Mouse (Mus musculus) embryonic fibroblast, embryonic 13.5 days (primary cell): ENCODE results near the gene Prelp. TPM values are rescaled to one million over a fixed set of nuclear protein-coding genes. Genes with fewer than 3 reads are reported as not detected.

Experiments used
- H3K27ac ChIP-seq: 2 replicates; pipeline ENCODE4 v1.5.1; 2012; ENCODE audit warnings: low read length, control low read depth, inconsistent platforms; ENCODE audit not compliant: insufficient read depth
- H3K4me1 ChIP-seq: 2 replicates; pipeline ENCODE4 v1.6.1; 2011; ENCODE audit warnings: low read length; ENCODE audit not compliant: control insufficient read depth, insufficient read depth
- H3K4me3 ChIP-seq: 2 replicates; pipeline ENCODE4 v1.5.1; 2011; ENCODE audit warnings: mild to moderate bottlenecking, control low read depth, low read length; ENCODE audit not compliant: insufficient read depth
- CTCF ChIP-seq: IDR thresholded peaks from 2 replicates; pipeline ENCODE4 v1.5.1; 2011; ENCODE audit warnings: mild to moderate bottlenecking, control low read depth, low read length, moderate library complexity, borderline replicate concordance; ENCODE audit not compliant: insufficient read depth
- POLR2A ChIP-seq: IDR thresholded peaks from 2 replicates; pipeline ENCODE4 v1.6.1; 2011; ENCODE audit warnings: low read depth, mild to moderate bottlenecking, control low read depth, low read length, moderate library complexity
- polyA plus RNA-seq: library from polyadenylated mRNA; stranded (reverse); fragments of >200 nt; gene quantifications from 2 replicates; pipeline ENCODE4 v1.2.4, GENCODE M21; 2011; ENCODE audit warnings: low read depth; ENCODE audit not compliant: missing spikeins, insufficient read length

Gene Prelp
- polyA plus RNA-seq, 1 experiment = 42.1 TPM

GRCm38 (mm10) chr1:133884090-133884489 is 37.1 kb downstream of the Prelp start:
- TF ChIP-seq POLR2A = no peak
- TF ChIP-seq CTCF = no peak
- no peak overlapping the region for H3K27ac ChIP-seq
- no peaks in the 10 kb centered on the region for H3K4me1 ChIP-seq
- H3K4me3 ChIP-seq = no peak overlapping the region

- Histone ChIP-seq H3K4me1 (no peaks in the 10 kb centered on the region), H3K4me3 (no peak overlapping the region), H3K27ac (no peak overlapping the region)
- no peak for TF ChIP-seq CTCF
- no peak for TF ChIP-seq POLR2A
Measured at GRCm38 (mm10) chr1:133882283-133883217, 38.7 kb downstream of the Prelp start.

DNA sequence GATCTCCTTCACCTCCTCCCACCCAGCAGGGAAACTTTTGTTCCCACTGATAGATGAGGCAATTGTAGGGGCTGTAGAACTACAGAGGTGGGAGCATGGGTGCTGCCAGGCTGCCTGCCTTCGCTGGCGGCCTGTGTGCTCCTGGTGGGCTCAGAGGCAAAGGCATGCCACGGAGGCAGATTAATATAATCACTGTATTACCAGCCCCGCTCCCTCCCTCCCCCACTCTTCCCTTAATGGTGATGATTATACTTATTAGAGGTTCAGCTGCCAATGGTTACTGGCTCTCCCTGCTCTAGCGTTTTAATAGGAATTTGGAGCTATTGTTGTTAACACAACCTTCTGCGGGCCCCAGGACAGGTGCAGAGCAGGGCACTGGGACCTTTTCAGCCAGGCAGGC is 39.4 kb downstream of the Prelp start:
- Histone ChIP-seq H3K4me1 (no peaks in the 10 kb centered on the region), H3K27ac (no peak overlapping the region), H3K4me3 (no peak overlapping the region)
- no peak for TF ChIP-seq POLR2A
- TF ChIP-seq CTCF = no peak

DNA sequence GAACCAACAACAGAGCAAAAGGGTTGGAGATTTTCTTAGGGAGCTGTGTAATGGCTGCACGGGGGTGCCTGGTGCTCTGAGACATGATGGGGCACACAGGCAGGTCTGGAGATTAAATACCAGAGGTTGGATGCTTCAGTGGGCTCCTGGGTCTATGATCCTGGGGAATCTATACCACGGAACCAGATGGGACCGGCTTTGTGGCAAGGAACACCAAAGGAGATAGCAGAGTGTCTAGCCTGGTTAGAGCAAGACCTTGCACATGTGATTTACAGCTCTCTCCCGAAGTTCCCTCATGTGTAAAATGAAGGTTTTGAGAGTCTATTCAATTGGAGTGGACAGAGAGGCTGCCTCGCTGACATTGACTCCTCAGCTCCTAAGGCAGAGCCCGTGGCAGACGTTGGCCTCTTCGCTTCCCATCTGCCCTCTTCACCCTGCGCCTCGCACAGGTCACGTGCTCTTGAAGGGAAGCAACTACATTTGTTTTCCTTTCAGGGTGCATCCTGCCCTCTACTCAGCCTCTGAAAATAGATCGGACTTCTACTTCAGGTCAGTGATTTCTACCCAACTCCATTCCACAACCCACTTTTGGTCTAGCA is 42.3 kb downstream of the Prelp start:
- H3K4me1 ChIP-seq = no peaks in the 10 kb centered on the region
- TF ChIP-seq CTCF = no peak
- no peak for TF ChIP-seq POLR2A
- no peak overlapping the region for H3K27ac ChIP-seq
- no peak overlapping the region for H3K4me3 ChIP-seq

DNA sequence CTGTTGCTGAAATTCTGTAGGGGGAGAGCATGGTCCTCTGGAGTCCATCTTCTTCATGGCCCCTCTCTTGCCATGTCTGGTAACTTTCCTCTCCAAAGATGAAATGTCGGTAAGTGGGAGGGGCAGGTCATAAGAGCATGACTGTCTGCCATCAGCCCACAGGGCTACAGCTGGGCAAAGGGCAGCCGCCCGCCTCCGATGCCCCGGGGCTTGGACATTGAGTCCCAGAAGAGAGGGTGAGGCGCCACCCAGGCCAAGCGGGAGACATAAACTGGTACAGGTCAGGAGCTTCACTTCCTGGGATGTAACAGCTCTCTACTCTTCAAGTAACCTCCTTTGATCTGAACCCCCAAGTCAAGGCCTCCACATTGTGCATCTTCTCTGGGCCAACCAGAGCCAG is 44.3 kb downstream of the Prelp start:
- no peak overlapping the region for H3K27ac ChIP-seq
- TF ChIP-seq POLR2A (no peak), CTCF (no peak)
- no peaks in the 10 kb centered on the region for H3K4me1 ChIP-seq
- H3K4me3 ChIP-seq = no peak overlapping the region

DNA sequence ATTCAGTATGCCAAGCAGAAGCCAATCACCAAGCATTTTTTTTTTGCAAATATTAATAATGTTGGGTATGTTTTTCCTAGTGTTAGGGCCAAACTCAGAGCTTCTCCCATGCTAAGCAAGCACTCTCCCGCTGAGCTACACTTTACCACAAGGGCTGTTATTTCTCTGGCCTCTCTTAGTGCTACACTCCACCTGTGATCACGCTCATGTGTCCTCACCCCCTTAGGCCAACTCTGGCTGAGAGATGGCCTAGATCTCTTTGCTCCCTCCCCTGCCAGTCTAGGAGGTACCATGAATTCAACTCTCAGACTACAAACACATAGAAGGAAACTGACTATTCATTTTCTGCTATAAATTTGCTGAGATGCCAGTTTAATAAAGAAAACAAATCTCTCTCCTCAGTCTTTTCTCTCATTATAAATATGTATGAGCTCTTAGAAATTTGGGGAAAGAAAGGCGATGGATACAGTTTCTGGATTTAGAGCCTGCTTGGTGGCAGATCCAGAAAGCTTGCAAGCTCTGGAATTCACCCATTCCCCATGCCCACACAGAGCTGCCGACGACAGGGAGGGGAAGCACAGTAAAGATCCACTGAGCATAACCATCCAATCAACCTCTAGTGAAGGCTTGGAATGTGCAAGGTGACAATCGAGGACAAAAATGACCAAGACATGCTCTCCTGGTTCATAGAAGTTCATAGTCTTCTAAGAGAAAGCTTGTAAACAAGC is 48.0 kb downstream of the Prelp start:
- Histone ChIP-seq H3K4me3 (no peak overlapping the region), H3K4me1 (no peaks in the 10 kb centered on the region), H3K27ac (no peak overlapping the region)
- TF ChIP-seq CTCF (no peak), POLR2A (no peak)

- no peak for TF ChIP-seq POLR2A
- TF ChIP-seq CTCF = no peak
- Histone ChIP-seq H3K4me3 (no peak overlapping the region), H3K4me1 (no peaks in the 10 kb centered on the region), H3K27ac (no peak overlapping the region)
Measured at GRCm38 (mm10) chr1:133871241-133871640, 50.0 kb downstream of the Prelp start.

- no peak for TF ChIP-seq POLR2A
- no peak for TF ChIP-seq CTCF
- no peak overlapping the region for H3K4me3 ChIP-seq
- H3K4me1 ChIP-seq = no peaks in the 10 kb centered on the region
- no peak overlapping the region for H3K27ac ChIP-seq
Measured at GRCm38 (mm10) chr1:133869221-133869620, 52.0 kb downstream of the Prelp start.

- Histone ChIP-seq H3K27ac (no peak overlapping the region), H3K4me3 (no peak overlapping the region), H3K4me1 (0 out of 2 replicates have a peak, but pooled peaks cover 3% of the 10 kb centered on the region)
- no peak for TF ChIP-seq POLR2A
- no peak for TF ChIP-seq CTCF
Measured at GRCm38 (mm10) chr1:133863257-133863997, 57.8 kb downstream of the Prelp start.
